Mouse (Mus musculus) monocyte, adult 5-6 weeks (primary cell): ENCODE results near the gene Tmem120b. TPM values are rescaled to one million over a fixed set of nuclear protein-coding genes. Genes with fewer than 3 reads are reported as not detected.

ENCODE experiments used
- total RNA-seq: library from RNA; stranded (forward); fragments of 200-1000, 200-491, 200-594 nt; gene quantifications from 3 replicates; pipeline ENCODE4 v1.2.3, GENCODE M21; 2017

The Tmem120b gene
- total RNA-seq, 1 experiment from 2014 or later, result 0.67 TPM

Other genes starting within 250 kb of the Tmem120b start
- gene Anapc5, start 247.1 kb upstream of the Tmem120b start, total RNA-seq, result 141 to 157 TPM (median 145 TPM) in 3 replicates
- 23.9 to 25.5 TPM (median 24.1 TPM) in 3 replicates for gene Rnf34, start 218.4 kb upstream of the Tmem120b start, total RNA-seq
- gene Kdm2b, start 78.6 kb upstream of the Tmem120b start, total RNA-seq, result 24.1 to 26.8 TPM (median 25.5 TPM) in 3 replicates
- 14.6 to 21.8 TPM (median 17.2 TPM) in 3 replicates for gene Orai1, start 53.3 kb upstream of the Tmem120b start, total RNA-seq
- gene Morn3, start 21.4 kb upstream of the Tmem120b start, total RNA-seq, result not detected in 3 replicates
- gene Rhof, start 64.3 kb downstream of the Tmem120b start, total RNA-seq, result 18.8 to 40.6 TPM (median 30.1 TPM) in 3 replicates
- gene Setd1b, start 73.8 kb downstream of the Tmem120b start, total RNA-seq, result 2.4 to 15.3 TPM (median 3.2 TPM) in 3 replicates
- 16.7 to 38.7 TPM (median 18.9 TPM) in 3 replicates for gene Psmd9, start 101.0 kb downstream of the Tmem120b start, total RNA-seq
- not detected in 3 replicates for gene Hpd, start 114.3 kb downstream of the Tmem120b start, total RNA-seq
- 0.78 TPM in 1 of 3 replicates, not detected in the others for gene Wdr66, start 183.7 kb downstream of the Tmem120b start, total RNA-seq